ENCODE assay signal across 16 mouse cellular contexts in genomic region chr1:132281523-132282176, GRCm38 (mm10). TPM values are rescaled to one million over a fixed set of nuclear protein-coding genes. Genes with fewer than 3 reads are reported as not detected.
DNase-seq lines count a peak whose midpoint lies in the region; ATAC-seq and TF ChIP-seq lines count a peak whose summit lies in the region.
"Had no signal": no experiment of that assay in that cellular context is flagged by ENCODE, and none has a peak within 500 bp of the region (broad histone marks: within the 10 kb centered on the region; RNA-seq: fewer than 3 reads in every experiment).

No protein-coding gene starts in this region.

- peak overlapping the region; percentile 81 for H3K27ac ChIP-seq in hindbrain, embryonic 12.5 days
- H3K27ac ChIP-seq in neural tube, embryonic 12.5 days, result 0 out of 2 replicates have a peak overlapping the region, but pooled peaks have one; percentile 1
- no peak overlapping the region for H3K27ac ChIP-seq in stomach, postnatal 0 days (replicated peaks)
- H3K27ac ChIP-seq: heart, embryonic 13.5 days; intestine, embryonic 15.5 days; left cerebral cortex, adult 2 months had no signal

- WGBS in hindbrain, embryonic 12.5 days, result 10% methylated on average over 8 of the region's 8 CpGs
- WGBS in neural tube, embryonic 12.5 days, result 3% methylated on average over 8 of the region's 8 CpGs
- 43% methylated on average over 8 of the region's 8 CpGs for WGBS in stomach, postnatal 0 days

- TF ChIP-seq CTCF in stomach, postnatal 0 days (IDR thresholded peaks at IDR 0.05; ENCODE audit: low read depth), result no peak

- no peaks in the 10 kb centered on the region for H3K9me3 ChIP-seq in hindbrain, embryonic 12.5 days (replicated peaks)
- no peaks in the 10 kb centered on the region for H3K9me3 ChIP-seq in neural tube, embryonic 12.5 days
- H3K9me3 ChIP-seq in stomach, postnatal 0 days (ENCODE audit: control insufficient read depth, low read length), result no peaks in the 10 kb centered on the region
- H3K9me3 ChIP-seq: heart, embryonic 13.5 days; intestine, embryonic 15.5 days had no signal

- peaks cover 7% of the 10 kb centered on the region; the same call in 1 of the 2 replicates for H3K27me3 ChIP-seq in hindbrain, embryonic 12.5 days
- H3K27me3 ChIP-seq in neural tube, embryonic 12.5 days (replicated peaks), result no peaks in the 10 kb centered on the region
- no peaks in the 10 kb centered on the region for H3K27me3 ChIP-seq in stomach, postnatal 0 days (ENCODE audit: control insufficient read depth, insufficient read depth, low read length)
- H3K27me3 ChIP-seq: intestine, embryonic 15.5 days had no signal

- peak; percentile 55 for DNase-seq in embryo, embryonic 10 days (ENCODE audit: low spot score)
- DNase-seq in embryo, embryonic 11 days, result no peak
- DNase-seq in adipocyte (ENCODE audit: low spot score), result peak; percentile 28
- DNase-seq in layer of hippocampus, postnatal 36 days, result no peak
- DNase-seq in layer of hippocampus, postnatal 14 days (ENCODE audit: low spot score in 2 of 2), result no peak
- DNase-seq in stomach, postnatal 0 days (ENCODE audit: low spot score), result no peak
- DNase-seq: lung, postnatal 4 days; thymus, adult 2 months had no signal

- no peak overlapping the region for H3K4me3 ChIP-seq in hindbrain, embryonic 12.5 days
- no peak overlapping the region for H3K4me3 ChIP-seq in neural tube, embryonic 12.5 days
- no peak overlapping the region for H3K4me3 ChIP-seq in stomach, postnatal 0 days (ENCODE audit: low read depth, low read length)
- H3K4me3 ChIP-seq: heart, embryonic 13.5 days; intestine, embryonic 15.5 days; left cerebral cortex, adult 2 months had no signal

- H3K9ac ChIP-seq in hindbrain, embryonic 12.5 days, result no peak overlapping the region
- 0 out of 2 replicates have a peak overlapping the region, but pooled peaks have one; percentile 4 for H3K9ac ChIP-seq in neural tube, embryonic 12.5 days
- no peak overlapping the region for H3K9ac ChIP-seq in stomach, postnatal 0 days (ENCODE audit: low read length)
- H3K9ac ChIP-seq: heart, embryonic 13.5 days; intestine, embryonic 15.5 days had no signal

- ATAC-seq in hindbrain, embryonic 12.5 days (ENCODE audit: low FRiP score), result peak; percentile 12; the same call in 1 of the 2 replicates
- peak; percentile 55 for ATAC-seq in neural tube, embryonic 12.5 days (ENCODE audit: low FRiP score, low read depth)
- ATAC-seq in stomach, postnatal 0 days (ENCODE audit: low FRiP score, low TSS enrichment), result no peak
- ATAC-seq: intestine, embryonic 15.5 days had no signal

- H3K4me1 ChIP-seq in hindbrain, embryonic 12.5 days, result peaks cover 34% of the 10 kb centered on the region
- peaks cover 28% of the 10 kb centered on the region for H3K4me1 ChIP-seq in neural tube, embryonic 12.5 days
- no peaks in the 10 kb centered on the region for H3K4me1 ChIP-seq in stomach, postnatal 0 days (replicated peaks; ENCODE audit: control insufficient read depth, insufficient read depth)
- H3K4me1 ChIP-seq: intestine, embryonic 15.5 days had no signal

- no peak for TF ChIP-seq EP300 in stomach, postnatal 0 days (optimal IDR thresholded peaks at IDR 0.05)

- no peak overlapping the region for H3K4me2 ChIP-seq in hindbrain, embryonic 12.5 days (replicated peaks)
- peak overlapping the region; percentile 23 for H3K4me2 ChIP-seq in neural tube, embryonic 12.5 days (replicated peaks)
- H3K4me2 ChIP-seq in stomach, postnatal 0 days (replicated peaks; ENCODE audit: low read depth), result no peak overlapping the region
- H3K4me2 ChIP-seq: heart, embryonic 13.5 days; intestine, embryonic 15.5 days; liver, embryonic 11.5 days had no signal

- H3K36me3 ChIP-seq in hindbrain, embryonic 12.5 days, result no peaks in the 10 kb centered on the region
- no peaks in the 10 kb centered on the region for H3K36me3 ChIP-seq in neural tube, embryonic 12.5 days
- no peaks in the 10 kb centered on the region for H3K36me3 ChIP-seq in stomach, postnatal 0 days (ENCODE audit: control insufficient read depth, insufficient read depth, low read length)
- H3K36me3 ChIP-seq: heart, embryonic 13.5 days; intestine, embryonic 15.5 days had no signal

RNA-seq across cellular contexts. Expression of gene Klhdc8a, which starts 16.8 kb away (rescaled TPM):
- 5.1 and 5.3 TPM in 2 replicates for polyA plus RNA-seq in hindbrain, embryonic 12.5 days (2016; fragmentation: Nextera tagmentation; extraction: Ambion mirVana)
- polyA plus RNA-seq in neural tube, embryonic 12.5 days (2016; fragmentation: Nextera tagmentation; extraction: Ambion mirVana), result 3.3 and 4.0 TPM in 2 replicates
- total RNA-seq in layer of hippocampus, postnatal 36 days (2021), result 1 to 10 TPM; 3.0 to 3.3 TPM
- 1 to 10 TPM; 5.7 to 6.8 TPM for total RNA-seq in layer of hippocampus, postnatal 14 days (2021)
- 0.31 and 0.34 TPM in 2 replicates for polyA plus RNA-seq in stomach, postnatal 0 days (2015; fragmentation: Nextera tagmentation; extraction: Ambion mirVana)
- total RNA-seq: common myeloid progenitor, adult 5-6 weeks had no signal

RNA-seq across cellular contexts. Expression of gene Nuak2, which starts 34.3 kb away (rescaled TPM):
- polyA plus RNA-seq in hindbrain, embryonic 12.5 days (2016; fragmentation: Nextera tagmentation; extraction: Ambion mirVana), result 29.7 and 30.0 TPM in 2 replicates
- polyA plus RNA-seq in neural tube, embryonic 12.5 days (2016; fragmentation: Nextera tagmentation; extraction: Ambion mirVana), result 21.8 and 22.8 TPM in 2 replicates
- 1 to 10 TPM in 1 of 2 experiments, under 1 TPM in 1; 0.63 to 1.1 TPM for total RNA-seq in layer of hippocampus, postnatal 36 days (2021)
- total RNA-seq in layer of hippocampus, postnatal 14 days (2021), result 1 to 10 TPM; 1.7 to 2.8 TPM
- polyA plus RNA-seq in stomach, postnatal 0 days (2015; fragmentation: Nextera tagmentation; extraction: Ambion mirVana), result 4.5 and 6.2 TPM in 2 replicates

RNA-seq across cellular contexts. Expression of gene Gm10188, which starts 52.1 kb away (rescaled TPM):
- polyA plus RNA-seq in hindbrain, embryonic 12.5 days (2016; fragmentation: Nextera tagmentation; extraction: Ambion mirVana), result 0.49 TPM in 1 of 2 replicates, not detected in the other
- polyA plus RNA-seq in neural tube, embryonic 12.5 days (2016; fragmentation: Nextera tagmentation; extraction: Ambion mirVana), result 0.74 and 0.86 TPM in 2 replicates
- total RNA-seq in layer of hippocampus, postnatal 36 days (2021), result not detected
- not detected for total RNA-seq in layer of hippocampus, postnatal 14 days (2021)
- 0.19 TPM in 1 of 2 replicates, not detected in the other for polyA plus RNA-seq in stomach, postnatal 0 days (2015; fragmentation: Nextera tagmentation; extraction: Ambion mirVana)
- total RNA-seq: common myeloid progenitor, adult 5-6 weeks; left cerebral cortex, adult 2 months had no signal
- polyA plus RNA-seq: heart, embryonic 13.5 days; intestine, embryonic 15.5 days; liver, embryonic 11.5 days; spleen, adult 2 months; thymus, adult 2 months had no signal

Comparison
In these comparisons a context has a peak if more than half of its experiments do, and no peak if none do; other contexts are left out.
1. DNase-seq: peak in embryo, embryonic 10 days (single experiment) and adipocyte (single experiment); none in embryo, embryonic 11 days (single experiment), layer of hippocampus, postnatal 36 days (0 of 2), layer of hippocampus, postnatal 14 days (0 of 2) and stomach, postnatal 0 days (single experiment).